Mouse (Mus musculus): ENCODE measurements around the gene Psmg4.

DNA sequence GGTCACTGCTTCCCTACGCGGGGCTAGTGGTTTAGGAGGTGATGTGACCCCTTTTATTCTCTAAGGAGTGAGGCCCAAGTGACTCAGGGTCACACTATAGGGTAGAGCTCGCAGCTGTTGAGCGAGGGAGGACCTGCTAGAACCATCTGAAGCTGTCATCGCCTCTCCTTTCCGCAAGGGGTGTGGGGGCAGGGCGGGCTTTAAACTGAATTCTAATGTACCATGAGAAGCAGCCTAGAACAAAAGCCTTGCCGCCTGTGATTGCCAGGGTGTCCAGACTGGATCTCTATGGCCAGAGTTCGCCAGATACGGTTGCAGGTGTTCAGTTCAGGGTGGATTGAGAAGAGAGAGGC lies 31.1 kb upstream of the Psmg4 start:
- TF ChIP-seq CTCF (IDR thresholded peaks at IDR 0.05; ENCODE audit: low read depth, low read length) (no peak), POLR2A (IDR thresholded peaks at IDR 0.05; ENCODE audit: insufficient read depth, low read length) (no peak), EP300 (IDR thresholded peaks at IDR 0.05; ENCODE audit: insufficient read depth, low read depth, low read length) (peak; percentile 53; the same call in 1 of the 2 replicates)

Data from ES-Bruce4 (cell line).